Mouse (Mus musculus) erythroblast, embryonic 14.5 days (primary cell): ENCODE measurements around the gene Islr. TPM values are rescaled to one million over a fixed set of nuclear protein-coding genes. Genes with fewer than 3 reads are reported as not detected.

Experiments used
- H3K27me3 ChIP-seq: 2 replicates; pipeline ENCODE4 v1.6.1; 2012; ENCODE audit warnings: inconsistent platforms; ENCODE audit not compliant: control insufficient read depth
- H3K36me3 ChIP-seq: 2 replicates; pipeline ENCODE4 v1.6.1; 2012; ENCODE audit warnings: mild to moderate bottlenecking, inconsistent platforms; ENCODE audit not compliant: control insufficient read depth
- H3K4me1 ChIP-seq: 2 replicates; pipeline ENCODE4 v1.6.1; 2012; ENCODE audit warnings: inconsistent platforms; ENCODE audit not compliant: control insufficient read depth
- H3K4me3 ChIP-seq: replicated peaks from 2 replicates; pipeline ENCODE3; 2012; ENCODE audit warnings: moderate library complexity, mild to moderate bottlenecking, inconsistent platforms
- H3K9me3 ChIP-seq: 2 replicates; pipeline ENCODE4 v1.6.1; 2012; ENCODE audit warnings: low read length, inconsistent platforms, mixed read lengths; ENCODE audit not compliant: control insufficient read depth
- GATA1 ChIP-seq: IDR thresholded peaks from 2 replicates; pipeline ENCODE4 v1.6.1; 2012; ENCODE audit warnings: low read length, inconsistent platforms, mixed read lengths
- TAL1 ChIP-seq: IDR thresholded peaks from 3 replicates; pipeline ENCODE4 v1.6.1; 2012; ENCODE audit warnings: low read length, inconsistent platforms, mixed read lengths
- polyA plus RNA-seq: library from polyadenylated mRNA; stranded (reverse); fragments of >175 nt; gene quantifications from 2 replicates; pipeline ENCODE4 v1.2.3, GENCODE M21; 2012

Gene Islr
- polyA plus RNA-seq, 1 experiment, result not detected

DNA sequence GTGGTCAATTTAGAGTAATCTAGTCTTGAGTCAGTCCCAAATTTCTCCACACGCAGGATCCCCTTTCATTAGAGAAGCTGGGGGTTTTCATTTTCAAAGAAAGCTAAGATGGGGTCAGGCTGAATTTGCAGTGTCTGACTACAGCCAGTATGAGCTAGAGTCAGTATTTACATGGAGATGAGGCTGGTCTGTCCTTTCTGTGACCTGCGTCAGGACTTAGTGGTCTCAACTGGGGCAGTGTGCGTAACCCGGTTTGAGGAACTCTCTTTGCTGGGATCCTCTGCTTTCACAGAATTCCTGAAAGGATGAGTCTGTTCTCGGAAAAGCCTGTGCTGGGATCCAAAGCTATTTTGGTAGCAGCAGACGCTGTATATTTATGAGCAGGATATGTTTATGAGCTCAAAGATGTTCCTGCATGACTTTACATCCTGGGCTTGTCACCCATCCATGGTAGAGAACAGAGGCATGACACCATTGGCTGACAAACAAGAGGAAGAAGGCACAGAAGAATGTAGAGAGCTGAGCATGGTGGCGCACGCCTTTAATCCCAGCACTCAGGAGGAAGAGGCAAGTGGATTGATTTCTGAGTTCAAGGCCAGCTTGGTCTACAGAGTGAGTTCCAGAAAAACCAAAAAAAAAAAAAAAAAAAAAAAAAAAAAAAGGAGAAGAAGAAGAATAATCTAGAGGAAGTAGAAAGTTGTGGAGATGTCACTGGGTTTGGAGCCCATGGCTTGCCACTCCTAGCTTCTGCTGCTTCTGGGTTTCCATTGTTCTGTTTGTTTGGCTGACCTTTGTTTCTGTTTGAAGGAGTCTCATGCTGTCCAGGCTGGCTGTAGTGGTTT is 5.6 kb upstream of the Islr start:
- peaks cover 39% of the 10 kb centered on the region for H3K4me1 ChIP-seq
- H3K9me3 ChIP-seq, result no peaks in the 10 kb centered on the region
- no peak for TF ChIP-seq GATA1
- TF ChIP-seq TAL1, result no peak

DNA sequence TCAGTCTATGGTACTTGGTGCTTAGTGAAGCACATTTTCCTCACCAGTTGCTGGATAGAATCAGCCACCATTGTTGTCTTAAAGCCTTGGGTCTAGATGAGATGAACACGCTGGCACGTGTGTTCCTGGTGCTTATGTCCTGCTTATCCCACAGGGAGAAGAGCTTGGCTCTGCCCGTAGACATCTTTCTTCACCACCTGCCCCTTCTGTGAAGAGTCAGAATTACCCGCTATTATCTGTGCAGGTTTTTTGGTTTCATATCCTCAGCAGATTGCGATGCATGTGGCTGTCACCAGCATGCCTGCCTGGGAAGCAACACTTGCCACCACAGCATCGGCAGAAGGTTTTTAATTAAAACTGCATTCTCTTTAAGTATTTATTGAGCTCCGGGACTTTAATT is 1.9 kb upstream of the Islr start:
- Histone ChIP-seq H3K27me3 (peaks cover 94% of the 10 kb centered on the region), H3K4me1 (peaks cover 19% of the 10 kb centered on the region), H3K36me3 (no peaks in the 10 kb centered on the region), H3K9me3 (no peaks in the 10 kb centered on the region; the same call in 1 of the 2 replicates), H3K4me3 (no peak overlapping the region)
- TF ChIP-seq GATA1 (no peak), TAL1 (no peak)

More for the DNA sequence above, 5.6 kb upstream of the Islr start:
- Histone ChIP-seq H3K27me3 (peaks cover 65% of the 10 kb centered on the region), H3K4me3 (no peak overlapping the region), H3K36me3 (no peaks in the 10 kb centered on the region)

GRCm38 (mm10) chr9:58204448-58205000 is 418 bp upstream of the Islr start:
- Histone ChIP-seq H3K27me3 (peaks cover 94% of the 10 kb centered on the region), H3K4me1 (peaks cover 11% of the 10 kb centered on the region), H3K4me3 (peak overlapping the region; percentile 62), H3K9me3 (no peaks in the 10 kb centered on the region; the same call in 1 of the 2 replicates), H3K36me3 (no peaks in the 10 kb centered on the region)
- TF ChIP-seq TAL1 (no peak), GATA1 (no peak)

GRCm38 (mm10) chr9:58202676-58203453 is 1.2 kb downstream of the Islr start:
- H3K4me3 ChIP-seq, result no peak overlapping the region
- peaks cover 4% of the 10 kb centered on the region; the same call in 1 of the 2 replicates for H3K9me3 ChIP-seq
- H3K4me1 ChIP-seq, result peaks cover 13% of the 10 kb centered on the region
- TF ChIP-seq TAL1 (no peak), GATA1 (no peak)
- no peaks in the 10 kb centered on the region for H3K36me3 ChIP-seq
- H3K27me3 ChIP-seq, result peaks cover 100% of the 10 kb centered on the region

GRCm38 (mm10) chr9:58201861-58202549 is 2.1 kb downstream of the Islr start:
- Histone ChIP-seq H3K4me3 (no peak overlapping the region), H3K4me1 (peaks cover 13% of the 10 kb centered on the region), H3K36me3 (no peaks in the 10 kb centered on the region), H3K27me3 (peaks cover 100% of the 10 kb centered on the region), H3K9me3 (peaks cover 4% of the 10 kb centered on the region; the same call in 1 of the 2 replicates)
- TF ChIP-seq GATA1 (no peak), TAL1 (no peak)

- H3K27me3 ChIP-seq, result peaks cover 100% of the 10 kb centered on the region
- H3K4me1 ChIP-seq, result peaks cover 13% of the 10 kb centered on the region
- no peak overlapping the region for H3K4me3 ChIP-seq
- H3K9me3 ChIP-seq, result peaks cover 4% of the 10 kb centered on the region; the same call in 1 of the 2 replicates
- no peaks in the 10 kb centered on the region for H3K36me3 ChIP-seq
- TF ChIP-seq GATA1, result no peak
- no peak for TF ChIP-seq TAL1
Observed at GRCm38 (mm10) chr9:58201091-58201842, 2.8 kb downstream of the Islr start.

- H3K36me3 ChIP-seq, result no peaks in the 10 kb centered on the region
- no peak overlapping the region for H3K4me3 ChIP-seq
- no peak for TF ChIP-seq GATA1
- no peak for TF ChIP-seq TAL1
- peaks cover 13% of the 10 kb centered on the region for H3K4me1 ChIP-seq
- peaks cover 4% of the 10 kb centered on the region; the same call in 1 of the 2 replicates for H3K9me3 ChIP-seq
- H3K27me3 ChIP-seq, result peaks cover 100% of the 10 kb centered on the region
Observed at GRCm38 (mm10) chr9:58200270-58201090, 3.6 kb downstream of the Islr start.
